Mouse (Mus musculus) naive thymus-derived CD4-positive, alpha-beta T cell, adult 2 months (primary cell): ENCODE measurements around the gene Ffar1.
"Not testable (repeated sequence)": the region's sequence is repeated elsewhere in the genome, so short reads cannot be mapped to it uniquely, and the experiment has no call there.

Experiments used
- DNase-seq: peaks from one replicate; pipeline ENCODE4 v3.0.0-alpha.2; 2011; ENCODE audit warnings: low read depth

Ffar1 gene

GRCm38 (mm10) chr7:30847934-30848333, 13.4 kb downstream of the Ffar1 start:
- no peak for DNase-seq

GRCm38 (mm10) chr7:30847386-30847785, 14.0 kb downstream of the Ffar1 start:
- DNase-seq = no peak

GRCm38 (mm10) chr7:30846505-30847053, 14.8 kb downstream of the Ffar1 start:
- DNase-seq = no peak

- DNase-seq = no peak
Measured at GRCm38 (mm10) chr7:30844676-30845297, 16.6 kb downstream of the Ffar1 start.

- no peak for DNase-seq
Measured at GRCm38 (mm10) chr7:30842092-30842491, 19.3 kb downstream of the Ffar1 start.

GRCm38 (mm10) chr7:30841379-30841778, 20.0 kb downstream of the Ffar1 start:
- no peak for DNase-seq

GRCm38 (mm10) chr7:30840306-30840705, 21.1 kb downstream of the Ffar1 start:
- no peak for DNase-seq

- no peak for DNase-seq
Measured at GRCm38 (mm10) chr7:30837277-30837676, 24.1 kb downstream of the Ffar1 start.

GRCm38 (mm10) chr7:30832684-30833083, 28.7 kb downstream of the Ffar1 start:
- DNase-seq = not testable (repeated sequence)

GRCm38 (mm10) chr7:30832261-30832660, 29.1 kb downstream of the Ffar1 start:
- DNase-seq = peak; percentile 36

- DNase-seq = no peak
Measured at GRCm38 (mm10) chr7:30829428-30829827, 31.9 kb downstream of the Ffar1 start.

- not testable (repeated sequence) for DNase-seq
Measured at GRCm38 (mm10) chr7:30828871-30829270, 32.5 kb downstream of the Ffar1 start.

GRCm38 (mm10) chr7:30826660-30827059, 34.7 kb downstream of the Ffar1 start:
- DNase-seq = no peak

- no peak for DNase-seq
Measured at GRCm38 (mm10) chr7:30824306-30824705, 37.1 kb downstream of the Ffar1 start.

GRCm38 (mm10) chr7:30823675-30824074, 37.7 kb downstream of the Ffar1 start, which contains the start of gene Ffar2:
Ffar2 (minus strand) TSS chr7:30823775.
- no peak for DNase-seq

GRCm38 (mm10) chr7:30821532-30821931, 39.8 kb downstream of the Ffar1 start:
- DNase-seq = no peak

GRCm38 (mm10) chr7:30820854-30821445, 40.4 kb downstream of the Ffar1 start:
- peak; percentile 36 for DNase-seq

GRCm38 (mm10) chr7:30820131-30820530, 41.2 kb downstream of the Ffar1 start:
- no peak for DNase-seq

GRCm38 (mm10) chr7:30812291-30812807, 49.0 kb downstream of the Ffar1 start:
- no peak for DNase-seq

- DNase-seq = peak; percentile 23
Measured at GRCm38 (mm10) chr7:30811757-30812290, 49.5 kb downstream of the Ffar1 start.

- DNase-seq = peak; percentile 35
Measured at GRCm38 (mm10) chr7:30810319-30810718, 51.0 kb downstream of the Ffar1 start.
